Mouse (Mus musculus) ES-Bruce4 (cell line): ENCODE results near the gene Pcdh19. TPM values are rescaled to one million over a fixed set of nuclear protein-coding genes. Genes with fewer than 3 reads are reported as not detected.
A peak's percentile ranks its signal among the peaks of the same experiment; 100 is the strongest.

Source experiments
- H3K27ac ChIP-seq: 2 replicates; pipeline ENCODE4 v1.5.1; 2012; ENCODE audit warnings: low read length, inconsistent platforms; ENCODE audit not compliant: insufficient read depth
- H3K27me3 ChIP-seq: 2 replicates; pipeline ENCODE4 v1.6.1; 2012; ENCODE audit warnings: mild to moderate bottlenecking, low read length, inconsistent platforms; ENCODE audit not compliant: control insufficient read depth, poor library complexity, insufficient read depth, severe bottlenecking
- H3K36me3 ChIP-seq: 2 replicates; pipeline ENCODE4 v1.6.1; 2012; ENCODE audit warnings: inconsistent platforms, mild to moderate bottlenecking, low read length, moderate library complexity; ENCODE audit not compliant: control insufficient read depth, poor library complexity, insufficient read depth, severe bottlenecking
- H3K4me1 ChIP-seq: one replicate; pipeline ENCODE4 v1.8.1; 2011; ENCODE audit warnings: low read length; ENCODE audit not compliant: control insufficient read depth, insufficient read depth
- H3K4me3 ChIP-seq: 2 replicates; pipeline ENCODE4 v1.5.1; 2011; ENCODE audit warnings: low read depth, mild to moderate bottlenecking, low read length
- H3K9ac ChIP-seq: 2 replicates; pipeline ENCODE4 v1.6.1; 2012; ENCODE audit warnings: low read depth, mild to moderate bottlenecking, inconsistent platforms; ENCODE audit not compliant: poor library complexity, severe bottlenecking
- H3K9me3 ChIP-seq: replicated peaks from 2 replicates; pipeline ENCODE4 v1.6.1; 2012; ENCODE audit warnings: mild to moderate bottlenecking, low read length, inconsistent platforms; ENCODE audit not compliant: control insufficient read depth, poor library complexity, insufficient read depth, severe bottlenecking
- CTCF ChIP-seq: IDR thresholded peaks from one replicate; pipeline ENCODE4 v1.8.1; 2011; ENCODE audit warnings: low read depth, low read length
- EP300 ChIP-seq: IDR thresholded peaks from 2 replicates; pipeline ENCODE4 v1.6.1; 2011; ENCODE audit warnings: low read depth, low read length; ENCODE audit not compliant: insufficient read depth
- POLR2A ChIP-seq: IDR thresholded peaks from one replicate; pipeline ENCODE4 v1.8.1; 2011; ENCODE audit warnings: low read length; ENCODE audit not compliant: insufficient read depth
- polyA plus RNA-seq: library from polyadenylated mRNA; stranded (reverse); fragments of >200 nt; gene quantifications from 2 replicates; pipeline ENCODE4 v1.2.4, GENCODE M21; 2011; ENCODE audit warnings: low read depth; ENCODE audit not compliant: missing spikeins, insufficient read depth, insufficient read length

The Pcdh19 gene
- polyA plus RNA-seq, 1 experiment: 1.8 TPM

DNA sequence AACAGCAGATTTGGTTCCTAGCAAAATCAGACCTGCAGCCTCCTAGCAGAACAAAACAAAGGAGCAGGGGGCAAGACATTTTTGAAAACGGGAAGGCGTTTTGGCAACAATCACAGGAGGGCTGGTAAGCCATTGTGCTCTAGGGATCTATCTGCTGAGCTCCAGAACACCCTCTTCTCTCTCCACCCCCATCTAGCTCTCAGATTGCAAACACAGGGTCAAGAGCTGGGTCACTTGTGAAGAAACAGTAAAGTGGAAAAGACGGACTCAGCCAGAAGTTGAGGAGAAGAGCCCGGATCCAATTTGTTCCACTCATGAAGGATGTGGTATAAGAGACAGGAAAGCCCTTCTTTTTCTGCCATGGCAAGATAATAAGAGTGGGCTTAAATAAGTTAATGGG, 7.7 kb upstream of the Pcdh19 start:
- no peak overlapping the region for H3K4me3 ChIP-seq
- no peaks in the 10 kb centered on the region for H3K36me3 ChIP-seq
- H3K27ac ChIP-seq: no peak overlapping the region
- H3K27me3 ChIP-seq: no peaks in the 10 kb centered on the region
- H3K9me3 ChIP-seq: no peaks in the 10 kb centered on the region
- H3K9ac ChIP-seq: no peak overlapping the region
- no peaks in the 10 kb centered on the region for H3K4me1 ChIP-seq
- no peak for TF ChIP-seq POLR2A
- no peak for TF ChIP-seq CTCF
- no peak for TF ChIP-seq EP300

DNA sequence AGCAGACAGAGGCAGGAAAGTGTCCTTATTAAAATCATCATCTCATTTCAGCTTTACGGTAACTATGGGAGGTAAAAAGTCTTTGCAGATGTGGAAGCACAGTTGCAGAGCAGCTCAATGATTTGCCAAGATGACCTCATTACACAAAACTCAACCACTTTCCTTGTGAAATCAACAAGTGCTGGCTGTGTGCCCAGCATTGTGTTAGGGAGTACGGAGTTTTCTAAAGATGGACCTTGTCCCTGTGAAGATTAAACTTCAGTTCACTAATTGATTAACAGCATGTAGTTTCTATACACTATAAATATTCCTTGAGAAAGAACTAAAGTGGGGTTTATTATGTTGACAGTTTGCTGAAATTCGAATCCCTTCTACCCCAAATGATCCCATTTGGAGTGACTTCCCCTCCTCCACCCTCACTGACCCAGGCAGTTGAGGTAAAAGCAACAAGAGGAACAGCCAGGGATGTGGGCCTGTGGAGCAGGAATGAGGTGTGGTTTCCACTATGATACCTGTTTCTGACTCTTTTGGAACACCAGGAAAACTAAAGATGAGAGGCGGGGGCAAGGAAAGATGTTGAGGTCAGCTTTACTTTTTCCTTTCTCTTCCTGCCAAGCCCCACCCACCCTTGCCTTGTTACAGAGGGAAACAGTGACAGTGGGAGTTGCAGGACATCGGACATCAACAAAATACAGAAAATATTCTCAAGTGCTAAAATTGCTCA, 4.4 kb upstream of the Pcdh19 start:
- H3K4me3 ChIP-seq: no peak overlapping the region
- no peak overlapping the region for H3K27ac ChIP-seq
- no peaks in the 10 kb centered on the region for H3K36me3 ChIP-seq
- H3K4me1 ChIP-seq: no peaks in the 10 kb centered on the region
- H3K27me3 ChIP-seq: peaks cover 4% of the 10 kb centered on the region
- no peaks in the 10 kb centered on the region for H3K9me3 ChIP-seq
- no peak overlapping the region for H3K9ac ChIP-seq
- no peak for TF ChIP-seq EP300
- no peak for TF ChIP-seq CTCF
- no peak for TF ChIP-seq POLR2A

DNA sequence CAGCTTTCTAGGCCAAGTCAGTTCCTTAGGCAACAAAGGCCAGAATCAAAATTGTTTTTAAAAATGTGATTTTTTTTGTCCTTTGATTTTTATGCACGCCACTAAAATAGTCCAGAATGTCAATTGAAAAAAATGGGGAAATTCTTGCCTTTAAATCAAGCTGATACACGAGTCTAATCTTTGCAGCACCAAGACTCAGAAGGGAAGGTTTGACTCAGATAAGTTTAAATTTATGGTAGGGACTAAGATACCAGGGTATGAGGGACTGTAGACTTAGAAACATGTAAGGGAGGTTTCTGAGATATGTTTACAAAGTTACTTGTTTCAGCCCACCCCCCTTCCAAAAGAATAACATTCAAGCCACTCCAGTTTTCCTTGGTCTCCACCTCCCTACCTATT, 3.6 kb upstream of the Pcdh19 start:
- no peaks in the 10 kb centered on the region for H3K36me3 ChIP-seq
- no peak overlapping the region for H3K4me3 ChIP-seq
- TF ChIP-seq EP300: no peak
- TF ChIP-seq CTCF: no peak
- H3K9ac ChIP-seq: no peak overlapping the region
- H3K4me1 ChIP-seq: no peaks in the 10 kb centered on the region
- H3K9me3 ChIP-seq: no peaks in the 10 kb centered on the region
- peaks cover 4% of the 10 kb centered on the region for H3K27me3 ChIP-seq
- no peak overlapping the region for H3K27ac ChIP-seq

- Histone ChIP-seq H3K4me1 (no peaks in the 10 kb centered on the region), H3K9me3 (no peaks in the 10 kb centered on the region), H3K27ac (no peak overlapping the region), H3K36me3 (no peaks in the 10 kb centered on the region), H3K27me3 (peaks cover 7% of the 10 kb centered on the region), H3K4me3 (no peak overlapping the region), H3K9ac (no peak overlapping the region)
- TF ChIP-seq POLR2A (no peak), EP300 (no peak), CTCF (peak; percentile 9)
Observed at GRCm38 (mm10) chrX:133691581-133692391, 3.0 kb upstream of the Pcdh19 start.

GRCm38 (mm10) chrX:133690822-133691221, 2.0 kb upstream of the Pcdh19 start:
- H3K4me1 ChIP-seq: no peaks in the 10 kb centered on the region
- H3K9ac ChIP-seq: no peak overlapping the region
- peaks cover 7% of the 10 kb centered on the region for H3K27me3 ChIP-seq
- no peak overlapping the region for H3K4me3 ChIP-seq
- no peak for TF ChIP-seq EP300
- H3K9me3 ChIP-seq: no peaks in the 10 kb centered on the region
- no peaks in the 10 kb centered on the region for H3K36me3 ChIP-seq
- H3K27ac ChIP-seq: no peak overlapping the region
